Mouse (Mus musculus) ES-E14 (cell line): ENCODE measurements around the gene Nfkbia.

Source experiments
- CHD2 ChIP-seq: IDR thresholded peaks from 2 replicates; pipeline ENCODE4 v1.6.1; 2014; ENCODE audit warnings: mild to moderate bottlenecking, low read depth, low read length, inconsistent platforms
- HCFC1 ChIP-seq: IDR thresholded peaks from 2 replicates; pipeline ENCODE4 v1.6.1; 2012; ENCODE audit warnings: low read length, inconsistent platforms, borderline replicate concordance; ENCODE audit not compliant: insufficient read depth
- MAFK ChIP-seq: IDR thresholded peaks from 2 replicates; pipeline ENCODE4 v1.6.1; 2014; ENCODE audit warnings: mild to moderate bottlenecking, low read depth, low read length, inconsistent platforms; ENCODE audit not compliant: insufficient read depth
- ZC3H11A ChIP-seq: IDR thresholded peaks from 2 replicates; pipeline ENCODE4 v1.6.1; 2012; ENCODE audit warnings: low read depth, mild to moderate bottlenecking, inconsistent platforms, low read length, borderline replicate concordance
- ZNF384 ChIP-seq: IDR thresholded peaks from 2 replicates; pipeline ENCODE4 v1.6.1; 2012; ENCODE audit warnings: low read depth, low read length, inconsistent platforms

- no peak for TF ChIP-seq ZC3H11A
- TF ChIP-seq ZNF384: no peak
- no peak for TF ChIP-seq CHD2
- TF ChIP-seq MAFK: no peak
- TF ChIP-seq HCFC1: no peak
Observed at GRCm38 (mm10) chr12:55460900-55461299, 31.5 kb downstream of the Nfkbia start.
